Mouse (Mus musculus) embryo, embryonic 10 days (tissue): Measurements from ENCODE around the gene Lrch1.

Source experiments
- DNase-seq: peaks from one replicate; pipeline ENCODE4 v3.0.0-alpha.2; 2015; ENCODE audit warnings: low spot score

Lrch1 gene

DNA sequence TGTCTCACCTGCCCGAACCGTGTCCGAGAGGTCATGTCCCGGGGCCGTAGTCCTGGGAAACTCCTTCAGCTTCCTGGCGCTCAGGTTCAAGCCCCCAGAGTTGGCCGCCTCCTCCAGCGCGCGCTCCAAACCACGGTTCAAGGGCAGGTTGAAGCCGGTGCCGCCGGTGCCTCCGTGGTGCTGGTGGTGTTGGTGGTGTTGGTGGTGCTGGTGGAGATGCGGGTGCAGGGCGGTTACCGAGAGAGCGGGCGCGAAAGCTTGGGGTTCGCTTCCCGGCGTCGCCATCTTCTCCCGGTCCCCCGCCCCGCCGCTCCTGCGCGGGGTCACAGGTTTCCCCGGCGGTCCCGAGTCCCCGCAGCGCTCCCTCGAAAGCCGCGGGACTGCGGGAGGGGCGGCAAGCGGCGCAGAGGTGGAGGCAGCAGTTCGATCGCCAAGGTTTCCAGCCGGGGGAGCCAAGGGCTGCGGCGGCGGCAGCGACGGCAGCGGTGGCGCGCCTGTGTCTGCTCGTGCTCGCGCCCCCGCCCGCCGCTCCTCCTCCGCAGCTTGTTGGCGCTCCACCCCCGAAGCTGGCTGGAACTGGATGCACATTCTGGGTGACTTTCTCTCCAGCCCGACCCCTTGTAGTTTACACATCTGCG, at the start of gene Lrch1:
TSS of gene Lrch1 (minus strand) at position 501 of the 638 bp plus-strand sequence.
- DNase-seq: peak; percentile 91

GRCm38 (mm10) chr14:74997041-74997440, 49.4 kb upstream of the Lrch1 start:
- DNase-seq: no peak

GRCm38 (mm10) chr14:74996556-74996955, 48.9 kb upstream of the Lrch1 start:
- DNase-seq: no peak

- DNase-seq: peak; percentile 73
Observed at GRCm38 (mm10) chr14:74990504-74990903, 42.8 kb upstream of the Lrch1 start.

DNA sequence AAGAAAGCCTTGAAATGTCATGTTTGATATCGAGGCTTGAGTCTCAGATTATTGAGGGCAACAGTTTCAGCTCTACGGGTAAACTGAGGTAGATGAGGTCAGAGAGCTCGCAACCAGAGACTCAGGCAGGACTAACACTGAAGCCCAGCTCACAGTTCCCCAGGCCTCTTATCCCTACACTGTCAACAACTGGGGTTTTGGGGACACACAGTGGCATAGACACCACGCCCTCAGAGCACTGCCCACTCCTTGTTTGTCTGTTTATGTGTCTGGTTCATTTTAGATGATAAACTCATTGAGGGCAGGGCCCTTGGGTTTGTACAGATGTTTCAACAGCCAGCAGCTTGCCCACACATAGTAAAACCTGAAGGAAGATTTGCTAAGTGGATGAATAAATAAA, 42.2 kb upstream of the Lrch1 start:
- DNase-seq: no peak

GRCm38 (mm10) chr14:74989322-74989721, 41.6 kb upstream of the Lrch1 start:
- DNase-seq: no peak

DNA sequence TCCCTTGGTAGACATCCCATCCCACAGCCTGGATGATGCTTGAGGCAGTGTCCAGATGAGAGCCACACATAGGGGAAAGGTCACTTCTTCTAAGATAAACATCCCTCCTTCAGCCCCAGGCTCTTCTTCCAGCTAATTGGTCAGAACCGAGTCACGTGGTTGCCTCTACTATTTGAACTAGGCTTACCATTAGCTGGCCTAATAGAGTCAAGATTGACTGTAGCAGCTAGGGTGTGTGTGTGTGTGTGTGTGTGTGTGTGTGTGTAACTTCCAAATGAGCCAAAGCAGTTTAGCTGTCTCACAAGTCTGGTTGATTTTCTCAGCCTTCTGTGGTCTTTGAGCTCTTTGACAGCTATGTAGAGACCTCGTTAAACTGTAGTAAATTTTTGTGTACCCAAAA, 38.9 kb upstream of the Lrch1 start:
- DNase-seq: peak; percentile 19

GRCm38 (mm10) chr14:74985658-74986057, 38.0 kb upstream of the Lrch1 start:
- no peak for DNase-seq

DNA sequence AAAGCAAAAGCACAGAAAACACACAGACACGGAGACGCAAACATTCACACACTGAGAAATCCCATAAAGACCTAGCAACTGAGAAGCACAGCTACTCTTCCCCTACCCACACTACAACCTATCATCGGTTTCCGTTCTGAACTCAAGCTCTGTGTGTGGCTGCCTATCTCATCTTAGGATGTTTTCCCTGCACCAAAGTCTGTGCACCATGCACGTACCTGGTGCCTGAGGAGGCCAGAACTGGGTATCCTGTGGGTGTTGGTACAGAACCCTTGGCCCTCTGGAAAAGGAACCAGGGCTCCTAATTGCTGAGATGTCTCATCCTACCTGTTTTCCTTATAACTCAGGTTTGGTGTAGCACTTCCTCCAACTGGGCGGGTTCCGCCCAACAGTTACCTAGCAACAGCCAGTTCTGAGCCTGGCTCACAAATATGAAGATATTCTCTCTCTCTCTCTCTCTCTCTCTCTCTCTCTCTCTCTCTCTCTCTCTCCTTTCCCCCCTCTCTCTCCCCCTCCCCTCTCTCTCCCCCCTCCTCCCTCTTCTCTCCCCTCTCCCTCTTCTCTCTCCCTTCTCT, 37.2 kb upstream of the Lrch1 start:
- no peak for DNase-seq

GRCm38 (mm10) chr14:74983079-74983478, 35.4 kb upstream of the Lrch1 start:
- no peak for DNase-seq

DNA sequence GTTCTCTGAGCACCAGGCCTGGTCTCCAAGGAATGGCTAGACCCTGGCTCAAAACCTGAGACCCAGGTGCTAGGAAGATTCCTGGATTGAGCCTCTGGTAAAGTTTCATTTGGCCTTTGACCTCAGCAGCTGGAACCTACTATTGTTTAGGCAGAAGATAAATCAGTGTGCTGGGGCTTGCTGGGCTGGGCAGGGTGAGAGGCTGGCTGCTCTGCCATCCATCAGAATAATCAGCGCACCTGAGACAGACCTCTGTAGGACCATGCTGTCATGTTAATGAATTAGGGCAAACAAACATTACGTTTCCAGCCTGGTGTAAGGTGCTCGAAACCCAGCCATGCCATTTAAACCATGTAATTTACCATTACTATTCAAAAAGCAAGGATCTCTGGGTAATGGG, 33.3 kb upstream of the Lrch1 start:
- peak; percentile 51 for DNase-seq

DNA sequence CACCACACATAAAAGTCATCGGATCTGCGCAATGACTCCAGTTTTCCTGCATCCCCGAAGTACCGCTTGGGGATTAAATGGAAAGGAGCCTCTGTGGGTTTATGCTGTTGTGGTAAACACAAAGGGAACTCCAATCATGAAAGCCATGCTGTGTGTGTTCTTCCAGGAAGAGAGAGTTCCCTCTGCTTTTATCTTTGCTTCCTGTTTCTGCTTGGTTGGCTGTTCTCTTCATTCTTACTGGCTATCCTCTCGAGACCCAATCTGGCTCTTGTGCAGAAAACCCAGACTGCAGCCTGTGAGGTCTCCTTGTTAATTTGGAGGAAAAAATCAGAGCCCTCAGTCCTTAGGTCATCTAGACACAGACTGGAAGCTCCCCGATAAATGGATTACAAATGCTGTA, 29.3 kb upstream of the Lrch1 start:
- DNase-seq: no peak

GRCm38 (mm10) chr14:74974136-74974651, 26.5 kb upstream of the Lrch1 start:
- peak; percentile 12 for DNase-seq

DNA sequence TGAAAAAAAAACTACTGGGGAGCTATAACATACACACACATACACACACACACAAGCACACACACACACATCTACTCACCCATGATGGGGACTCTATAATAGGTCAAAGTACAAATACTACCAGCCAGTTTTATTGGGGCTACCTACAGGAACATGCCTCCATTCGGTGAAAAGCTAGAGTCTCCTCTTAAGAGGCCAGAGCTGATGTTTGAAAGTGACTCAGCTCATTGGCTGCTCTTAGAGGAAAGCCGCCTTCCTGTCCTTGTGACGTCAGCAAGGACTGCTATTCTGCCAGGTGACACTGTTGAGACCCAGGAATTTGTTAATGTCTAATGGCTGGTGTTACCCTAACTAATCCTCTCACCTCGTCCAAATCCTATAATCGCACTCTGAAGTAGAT, 25.0 kb upstream of the Lrch1 start:
- DNase-seq: no peak

DNA sequence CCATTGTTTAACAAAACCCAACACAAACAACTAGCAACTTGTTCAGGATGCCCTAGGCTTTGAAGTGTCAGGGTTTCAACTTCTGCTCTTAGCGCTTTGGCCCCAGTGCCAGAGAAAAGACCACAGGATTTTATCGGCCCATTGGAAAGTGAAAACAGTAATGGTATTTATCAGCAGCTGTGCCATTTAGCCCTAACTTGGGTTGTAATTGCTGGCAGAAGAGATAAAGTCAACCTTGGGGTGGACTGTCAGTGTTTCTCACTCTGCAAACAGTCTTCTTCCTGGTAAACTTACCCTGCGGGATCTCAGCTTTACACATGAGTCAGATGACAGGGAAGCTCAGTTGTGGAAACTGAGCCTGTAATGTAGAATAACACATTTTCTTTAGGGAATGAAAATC, 24.5 kb upstream of the Lrch1 start:
- DNase-seq: no peak

GRCm38 (mm10) chr14:74963402-74963764, 15.7 kb upstream of the Lrch1 start:
- DNase-seq: no peak

DNA sequence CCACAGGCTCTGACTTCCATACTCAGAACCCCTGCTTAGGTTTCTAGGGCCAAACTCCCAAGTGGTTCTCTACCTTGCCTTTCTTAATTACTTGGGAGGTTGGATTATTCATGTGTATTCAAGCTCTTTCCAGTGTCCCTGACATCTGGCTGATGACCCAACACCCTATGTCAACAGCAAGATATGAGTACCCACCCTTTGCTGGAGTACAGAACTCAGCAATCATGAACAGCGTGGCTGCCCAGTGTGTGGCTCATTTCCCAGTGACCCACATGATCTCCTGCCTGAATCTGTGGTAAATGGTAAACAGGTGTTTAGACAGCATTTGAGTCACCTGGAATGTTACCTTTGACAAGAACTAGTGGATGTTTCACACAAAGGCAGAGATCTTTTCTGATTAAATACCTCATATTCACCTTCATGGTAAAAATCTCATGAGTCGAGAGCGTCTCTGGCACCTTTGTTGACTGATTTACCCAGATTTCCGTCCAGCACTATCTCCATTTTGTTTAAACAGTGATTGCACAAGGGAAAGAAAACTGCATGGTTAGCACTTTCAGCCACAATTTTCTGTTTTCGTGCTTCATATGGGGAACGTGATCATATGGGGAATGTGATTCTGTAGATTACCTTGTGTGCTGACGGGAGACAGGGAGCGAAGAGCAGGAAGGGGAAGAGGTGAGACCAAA, 15.2 kb upstream of the Lrch1 start:
- no peak for DNase-seq

GRCm38 (mm10) chr14:74960568-74960967, 12.9 kb upstream of the Lrch1 start:
- DNase-seq: no peak

GRCm38 (mm10) chr14:74956702-74957101, 9.0 kb upstream of the Lrch1 start:
- DNase-seq: no peak

DNA sequence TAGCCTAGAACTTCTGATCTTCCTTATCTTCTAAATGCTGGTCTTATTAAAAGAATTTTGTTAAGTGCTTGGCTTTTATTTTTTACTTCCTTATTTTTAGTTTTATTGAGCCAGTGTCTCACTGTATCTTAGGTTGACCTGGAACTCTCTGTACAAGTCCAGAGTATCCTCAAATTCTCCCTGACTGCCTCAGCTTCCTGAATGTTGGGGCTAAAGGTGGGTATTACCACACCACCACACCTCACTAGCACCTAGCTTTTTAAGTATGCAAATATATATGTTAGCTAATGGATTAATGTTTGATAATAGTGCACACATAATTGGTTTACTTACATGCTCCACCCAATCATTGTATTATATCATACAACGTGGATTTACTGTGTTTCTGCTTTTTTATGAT, 8.6 kb upstream of the Lrch1 start:
- DNase-seq: no peak

DNA sequence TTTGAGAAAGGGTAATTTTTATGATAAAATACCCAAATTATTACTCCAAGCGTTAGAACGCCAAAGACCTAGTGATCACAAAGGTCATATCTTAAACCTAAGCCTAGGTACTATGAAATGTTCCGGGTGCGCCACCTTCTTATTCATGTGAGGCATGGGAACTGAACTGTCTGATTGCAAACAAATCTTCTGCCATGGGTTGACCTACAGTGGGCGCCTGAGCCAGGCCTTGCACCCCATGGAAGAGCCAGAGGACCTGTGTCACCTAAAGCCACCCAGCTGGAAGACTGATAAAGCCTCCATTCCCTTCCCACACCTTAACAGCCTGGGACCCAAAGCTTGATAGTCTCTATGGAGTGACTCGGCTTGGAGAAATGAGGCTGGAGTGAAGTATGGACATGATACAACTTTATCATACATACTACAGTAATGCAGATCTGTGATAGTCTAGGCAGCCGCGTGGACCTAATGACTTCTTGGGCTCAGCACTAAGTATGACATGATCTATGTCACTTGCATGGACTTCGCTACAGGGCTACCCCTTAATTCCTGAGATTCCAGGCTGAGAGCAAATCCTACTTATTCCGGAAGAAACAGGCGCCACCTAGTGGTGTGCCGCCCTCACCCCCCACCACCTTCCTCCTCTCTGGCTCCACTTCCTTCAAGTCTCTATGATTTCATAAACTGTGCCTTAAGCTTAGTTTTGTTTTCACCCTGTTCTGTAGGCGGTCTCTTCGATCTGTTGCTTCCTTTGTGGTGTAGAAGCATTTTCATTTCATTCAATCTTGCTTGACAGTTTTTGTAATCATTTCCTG, 957 bp upstream of the Lrch1 start:
- peak; percentile 70 for DNase-seq

DNA sequence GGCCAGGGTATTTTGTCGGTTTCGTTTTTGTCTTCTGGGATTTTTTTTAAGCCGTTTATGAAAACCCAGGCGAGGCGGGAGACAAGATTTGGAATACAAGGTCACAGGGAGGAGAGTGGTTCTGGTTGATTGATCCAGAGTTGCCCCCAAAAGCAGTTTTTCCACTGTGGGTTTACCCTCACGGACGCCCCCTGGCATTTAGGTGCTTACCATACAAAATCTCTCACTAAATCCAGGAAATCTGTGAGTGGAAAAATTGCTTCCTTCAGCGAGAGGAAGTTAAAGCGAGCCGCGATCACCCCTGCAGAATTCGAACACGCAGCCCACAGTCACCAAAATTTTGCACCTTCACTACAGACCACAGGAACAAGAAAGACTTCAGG, 329 bp upstream of the Lrch1 start:
- DNase-seq: no peak
